Mouse (Mus musculus) left cerebral cortex, postnatal 36 days (tissue): ENCODE data around the gene Rai14. TPM values are rescaled to one million over a fixed set of nuclear protein-coding genes. Genes with fewer than 3 reads are reported as not detected.
A peak's percentile ranks its signal among the peaks of the same experiment; 100 is the strongest.

ENCODE experiments used
- DNase-seq, 2 experiments: peaks; one replicate each; pipeline ENCODE4 v3.0.0; 2021 to 2022; ENCODE audit warnings: low spot score in 2 of 2, mixed read lengths in 1 of 2
- intact Hi-C: fragments of 180-260 bp; cut with DNase I; formaldehyde crosslinking; loops from one replicate; pipeline ENCODE4 v1.15.1; 2025
- total RNA-seq, 2 experiments: library from RNA; stranded (reverse); gene quantifications; 2 replicates each; pipeline ENCODE4 v1.2.3; 2021

The Rai14 gene
- total RNA-seq, 2 experiments from 2014 or later, result 8.0 to 10.0 TPM

DNA sequence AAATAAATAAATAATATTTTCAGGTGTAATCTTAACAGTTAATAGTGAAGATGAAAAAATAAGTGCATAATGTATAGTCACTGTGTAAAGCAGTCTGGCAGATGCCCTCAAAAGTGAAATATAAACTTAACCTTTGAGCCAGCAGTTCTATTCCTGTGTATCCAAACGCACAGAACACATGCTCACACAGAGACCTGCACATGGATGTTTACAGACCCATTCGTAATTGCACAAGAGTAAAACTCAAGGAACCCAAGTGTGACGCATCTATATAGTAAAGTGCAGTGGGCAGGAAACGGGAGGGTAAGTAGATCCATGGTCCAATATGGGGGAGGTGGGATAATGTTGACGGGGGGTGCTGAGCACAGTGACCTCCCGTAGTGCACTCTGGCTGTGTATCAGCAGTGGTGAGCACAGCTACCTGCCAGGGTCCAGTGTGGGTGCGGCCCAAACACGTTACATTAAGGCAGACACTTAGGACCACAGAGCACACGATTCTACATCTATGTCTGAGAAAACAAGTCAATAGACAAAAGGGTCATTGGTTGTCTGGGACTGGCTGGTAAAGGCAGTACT lies 13.4 kb downstream of the Rai14 start:
- intact Hi-C loops, result no loop called here
- DNase-seq, result no peak

DNA sequence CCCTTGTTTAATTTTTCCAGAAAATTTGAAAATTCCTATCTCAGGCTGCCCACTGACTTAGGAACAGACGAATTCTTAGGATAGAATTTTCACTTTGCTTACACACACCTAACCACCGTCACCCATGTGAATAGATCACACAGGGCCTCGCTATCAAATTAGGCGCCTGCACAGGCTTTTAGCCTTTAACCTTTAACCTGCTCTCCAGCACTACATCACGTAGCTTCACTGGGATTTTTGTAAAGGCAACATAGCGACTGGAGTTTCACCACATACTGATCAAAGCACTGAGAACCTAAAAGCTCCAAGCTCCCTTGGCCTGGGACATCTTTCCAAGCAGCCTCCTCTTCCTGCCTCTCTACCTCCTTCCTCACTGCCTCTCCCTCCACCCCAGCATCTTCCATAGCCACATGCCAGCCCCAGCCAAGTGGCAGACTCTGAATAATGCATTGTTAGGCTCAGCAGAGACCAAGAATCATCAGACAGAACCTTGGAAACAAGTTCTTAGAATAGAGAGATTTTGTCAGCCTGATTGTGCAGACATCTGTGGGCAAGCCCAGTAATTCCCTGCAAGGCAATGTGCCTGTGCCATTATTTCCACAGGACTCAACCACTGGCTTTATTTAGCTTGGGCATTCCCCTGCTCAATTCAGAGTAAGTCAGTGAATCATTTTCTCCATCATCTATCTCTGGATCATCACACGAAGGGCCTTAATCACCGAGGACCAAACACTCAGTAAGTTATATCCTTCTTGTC lies 17.8 kb downstream of the Rai14 start:
- intact Hi-C loops, result no loop called here
- DNase-seq, result peak in 1 of 2 experiments; percentile 12

GRCm38 (mm10) chr15:10692627-10693026 lies 21.8 kb downstream of the Rai14 start:
- no peak for DNase-seq
- intact Hi-C loops, result no loop called here

- intact Hi-C loops, result no loop called here
- no peak for DNase-seq
These were observed 22.9 kb downstream of the Rai14 start for GRCm38 (mm10) chr15:10691481-10691880.

DNA sequence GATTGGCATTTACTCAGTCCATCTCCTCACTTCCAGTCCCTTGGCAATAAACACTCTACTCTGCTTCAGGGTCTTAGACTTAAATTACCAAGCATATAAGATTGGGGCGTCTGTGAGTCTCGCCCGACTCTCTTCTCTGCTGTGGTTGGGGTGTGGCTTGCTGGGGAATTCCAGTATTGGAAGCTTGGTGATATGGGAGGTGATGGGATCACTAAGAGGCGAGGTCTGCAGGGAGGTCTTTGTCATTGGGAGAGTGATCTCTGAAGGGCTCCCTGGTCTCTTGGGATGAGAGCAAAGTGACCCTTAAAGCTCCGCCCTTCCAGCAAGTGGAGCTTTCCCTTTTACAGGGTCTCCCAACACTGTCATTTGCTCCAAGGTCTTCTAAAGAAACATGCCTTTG lies 23.5 kb downstream of the Rai14 start:
- intact Hi-C loops, result no loop called here
- DNase-seq, result no peak

GRCm38 (mm10) chr15:10690219-10690618 lies 24.2 kb downstream of the Rai14 start:
- DNase-seq, result no peak
- intact Hi-C loops, result no loop called here

DNA sequence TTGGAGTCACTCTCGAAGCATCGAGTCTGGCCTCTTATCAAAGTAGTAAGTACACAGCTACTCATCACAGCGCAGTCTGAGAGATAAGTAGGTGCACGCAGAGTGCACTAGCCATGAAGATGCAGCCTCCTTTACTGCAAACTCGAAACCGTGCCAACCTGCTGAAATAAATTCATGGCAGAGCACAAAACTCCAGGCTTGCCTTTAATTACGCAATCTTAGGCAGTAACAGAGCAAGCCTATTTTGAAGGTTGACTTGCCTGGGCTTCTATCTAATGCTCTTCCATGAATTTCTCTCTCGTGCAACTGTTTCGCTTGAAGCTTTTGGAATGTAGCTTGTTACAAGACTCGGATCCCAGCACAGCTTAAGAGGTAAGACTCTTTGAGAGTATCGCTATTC lies 25.1 kb downstream of the Rai14 start:
- no peak for DNase-seq
- intact Hi-C loops, result no loop called here

- intact Hi-C loops, result no loop called here
- no peak for DNase-seq
These were observed 25.7 kb downstream of the Rai14 start for GRCm38 (mm10) chr15:10688686-10689085.

GRCm38 (mm10) chr15:10687365-10687764 lies 27.1 kb downstream of the Rai14 start:
- DNase-seq, result no peak
- intact Hi-C loops, result no loop called here

GRCm38 (mm10) chr15:10685692-10686430 lies 28.6 kb downstream of the Rai14 start:
- DNase-seq, result no peak
- intact Hi-C loops, result no loop called here

DNA sequence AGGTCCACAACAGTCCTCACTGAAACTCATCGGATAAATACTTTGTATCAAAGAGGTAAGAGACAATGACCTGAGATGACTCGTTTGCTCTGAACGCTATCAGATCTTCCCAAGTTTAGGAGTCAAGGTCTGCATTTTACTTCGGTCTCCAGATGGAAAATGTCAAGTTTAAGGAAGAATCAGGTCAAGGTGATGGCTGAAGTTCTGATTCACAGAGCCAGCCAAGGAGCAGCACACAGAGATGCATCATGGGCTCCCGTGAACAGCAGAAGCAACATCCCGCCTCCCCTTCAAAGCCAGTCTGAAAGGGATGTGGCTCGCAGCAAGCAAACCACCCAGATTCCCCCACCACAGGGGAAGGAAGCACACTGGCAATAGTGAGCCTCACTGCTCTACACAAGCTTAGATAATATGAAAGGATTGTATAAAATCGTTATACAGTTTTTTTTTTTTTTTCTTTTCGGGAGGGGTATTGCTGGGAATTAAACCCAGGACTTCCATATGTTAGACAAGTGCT lies 30.7 kb downstream of the Rai14 start:
- intact Hi-C loops, result no loop called here
- no peak for DNase-seq

GRCm38 (mm10) chr15:10680514-10680913 lies 33.9 kb downstream of the Rai14 start:
- intact Hi-C loops, result no loop called here
- no peak for DNase-seq

- intact Hi-C loops, result loop anchor here (5.0 kb wide), 1 partner anchor 163 kb away; no protein-coding TSS in a partner anchor
- no peak for DNase-seq
These were observed 34.9 kb downstream of the Rai14 start for GRCm38 (mm10) chr15:10679571-10679970.

GRCm38 (mm10) chr15:10675801-10676200 lies 38.6 kb downstream of the Rai14 start:
- DNase-seq, result no peak
- intact Hi-C loops, result loop anchor here (5.0 kb wide), 1 partner anchor 166 kb away; no protein-coding TSS in a partner anchor

GRCm38 (mm10) chr15:10672880-10673279 lies 41.5 kb downstream of the Rai14 start:
- DNase-seq, result no peak
- intact Hi-C loops, result no loop called here

- DNase-seq, result no peak
- intact Hi-C loops, result no loop called here
These were observed 42.6 kb downstream of the Rai14 start for GRCm38 (mm10) chr15:10671868-10672267.

GRCm38 (mm10) chr15:10670107-10670506 lies 44.3 kb downstream of the Rai14 start:
- intact Hi-C loops, result no loop called here
- DNase-seq, result no peak

GRCm38 (mm10) chr15:10668120-10668900 lies 46.1 kb downstream of the Rai14 start:
- intact Hi-C loops, result no loop called here
- DNase-seq, result no peak

DNA sequence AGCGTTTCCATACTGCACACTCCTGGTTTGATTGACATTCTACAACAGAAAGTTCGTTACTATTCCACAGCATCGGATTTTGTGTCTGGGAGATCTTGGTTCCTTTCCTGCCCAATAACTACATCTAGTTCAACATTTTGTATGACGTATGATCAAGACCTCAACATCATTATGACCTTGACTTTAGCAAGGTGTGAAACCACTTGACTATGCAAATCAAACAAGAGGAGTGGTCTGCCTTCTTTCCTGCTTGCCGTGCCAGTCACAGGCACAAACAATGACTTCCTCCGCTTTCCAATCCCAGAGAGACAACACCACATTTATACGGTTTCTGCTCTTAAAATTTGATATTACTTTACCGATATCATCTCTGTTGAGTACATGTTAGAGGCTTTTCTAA lies 48.6 kb downstream of the Rai14 start:
- intact Hi-C loops, result no loop called here
- no peak for DNase-seq

DNA sequence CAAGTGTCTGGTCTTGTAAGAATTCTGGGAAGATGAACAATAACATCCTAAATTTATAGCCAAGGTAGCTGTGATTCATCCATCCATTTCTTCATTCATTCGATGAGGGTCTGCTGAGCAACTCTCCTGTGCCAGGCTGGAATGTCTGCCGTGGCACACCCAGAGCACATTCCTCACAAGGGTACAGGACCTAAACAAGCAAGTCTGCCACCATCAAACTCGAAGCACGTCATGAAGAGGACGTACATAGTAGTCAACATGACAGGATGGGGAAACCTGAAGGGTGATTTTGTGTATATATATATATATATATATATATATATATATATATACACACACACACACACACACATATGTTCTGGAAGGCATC lies 49.9 kb downstream of the Rai14 start:
- no peak for DNase-seq

More for the DNA sequence above, 49.9 kb downstream of the Rai14 start:
- intact Hi-C loops, result no loop called here
